Mouse (Mus musculus): ENCODE measurements around the gene Riox1. TPM values are rescaled to one million over a fixed set of nuclear protein-coding genes. Genes with fewer than 3 reads are reported as not detected.
"Not testable (repeated sequence)": the region's sequence is repeated elsewhere in the genome, so short reads cannot be mapped to it uniquely, and the experiment has no call there.

Riox1 gene
- polyA plus RNA-seq, 1 experiment: 17.7 TPM

DNA sequence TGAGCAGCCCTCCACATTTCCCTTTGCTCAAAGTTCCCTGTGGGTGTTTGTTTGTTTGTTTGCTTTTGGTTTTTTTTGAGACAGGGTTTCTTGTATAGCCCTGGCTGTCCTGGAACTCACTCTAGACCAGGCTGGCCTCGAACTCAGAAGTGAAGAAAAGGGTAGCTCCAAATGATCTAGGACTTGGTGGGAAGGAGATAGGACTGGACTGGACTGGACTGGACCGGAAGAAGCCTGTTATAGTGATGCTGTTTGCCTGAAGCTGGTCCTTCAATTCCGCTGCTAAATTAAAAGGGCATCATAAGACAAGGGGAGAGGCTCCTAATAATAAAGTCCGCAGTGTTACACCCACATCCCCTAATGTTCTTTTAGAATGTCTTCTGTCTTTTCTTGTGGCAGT is 38.1 kb downstream of the Riox1 start:
- no peak overlapping the region for H3K27ac ChIP-seq (ENCODE audit: insufficient read depth, low read depth, low read length)
- 52% methylated on average over 4 of the region's 4 CpGs for WGBS
- H3K4me1 ChIP-seq (ENCODE audit: control insufficient read depth, insufficient read depth, insufficient read length, low read length): no peaks in the 10 kb centered on the region
- 0 out of 2 replicates have a peak, but pooled peaks cover 2% of the 10 kb centered on the region for H3K36me3 ChIP-seq (ENCODE audit: control insufficient read depth, insufficient read depth, low read length)
- no peaks in the 10 kb centered on the region for H3K27me3 ChIP-seq (ENCODE audit: control insufficient read depth, insufficient read depth, low read length)
- peak overlapping the region; percentile 65 for H3K4me3 ChIP-seq (ENCODE audit: low read depth, low read length)
- TF ChIP-seq CTCF (IDR thresholded peaks at IDR 0.05; ENCODE audit: extremely low read depth, insufficient read length, insufficient replicate concordance, low read depth, low read length) (no peak), POLR2A (IDR thresholded peaks at IDR 0.05; ENCODE audit: low read depth, low read length) (no peak)

DNA sequence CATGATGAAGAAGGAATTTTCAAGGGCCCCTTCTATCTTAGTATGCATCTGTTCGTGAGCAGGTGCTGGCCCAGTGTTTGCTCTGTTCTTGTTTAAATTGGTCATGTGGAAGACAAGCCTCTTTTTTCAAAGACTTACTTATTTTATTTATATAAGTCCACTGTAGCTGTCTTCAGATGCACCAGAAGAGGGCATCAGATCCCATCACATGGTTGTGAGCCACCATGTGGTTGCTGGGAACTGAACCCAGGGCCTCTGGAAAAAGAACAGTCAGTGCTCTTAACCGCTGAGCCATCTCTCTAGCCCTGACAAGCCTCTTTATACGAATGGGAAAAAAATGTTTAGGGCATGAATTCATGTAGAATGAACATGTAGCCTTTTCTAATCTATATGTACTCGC is 39.0 kb downstream of the Riox1 start:
- Histone ChIP-seq H3K4me3 (ENCODE audit: low read depth, low read length) (no peak overlapping the region), H3K27ac (ENCODE audit: insufficient read depth, low read depth, low read length) (no peak overlapping the region), H3K27me3 (ENCODE audit: control insufficient read depth, insufficient read depth, low read length) (no peaks in the 10 kb centered on the region), H3K36me3 (ENCODE audit: control insufficient read depth, insufficient read depth, low read length) (0 out of 2 replicates have a peak, but pooled peaks cover 2% of the 10 kb centered on the region), H3K4me1 (ENCODE audit: control insufficient read depth, insufficient read depth, insufficient read length, low read length) (no peaks in the 10 kb centered on the region)
- TF ChIP-seq CTCF (IDR thresholded peaks at IDR 0.05; ENCODE audit: extremely low read depth, insufficient read length, insufficient replicate concordance, low read depth, low read length) (no peak), POLR2A (IDR thresholded peaks at IDR 0.05; ENCODE audit: low read depth, low read length) (no peak)
- 95% methylated on average over 4 of the region's 4 CpGs for WGBS

DNA sequence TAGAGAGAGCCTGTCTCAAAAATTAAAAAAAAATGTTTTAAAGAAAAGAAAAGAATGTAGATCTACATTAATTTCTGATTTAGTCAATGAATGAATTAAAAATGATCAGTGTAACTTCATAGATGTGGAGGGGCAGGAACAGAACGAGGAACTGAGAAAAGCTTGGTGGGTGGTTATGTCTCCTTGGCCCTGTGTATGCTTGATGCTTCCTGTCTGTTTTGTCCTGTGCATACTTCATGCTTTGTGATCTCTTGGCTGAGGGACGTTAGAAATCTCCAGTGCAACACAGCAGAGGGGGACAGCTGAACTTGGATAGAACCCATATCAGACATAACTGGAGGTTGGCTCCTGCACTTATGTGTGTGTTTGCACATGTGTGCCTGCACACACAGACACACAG is 46.8 kb downstream of the Riox1 start:
- H3K4me1 ChIP-seq (ENCODE audit: control insufficient read depth, insufficient read depth, insufficient read length, low read length): peaks cover 6% of the 10 kb centered on the region; the same call in 1 of the 2 replicates
- no peak for TF ChIP-seq POLR2A (IDR thresholded peaks at IDR 0.05; ENCODE audit: low read depth, low read length)
- no peak for TF ChIP-seq CTCF (IDR thresholded peaks at IDR 0.05; ENCODE audit: extremely low read depth, insufficient read length, insufficient replicate concordance, low read depth, low read length)
- 0 out of 2 replicates have a peak, but pooled peaks cover 2% of the 10 kb centered on the region for H3K36me3 ChIP-seq (ENCODE audit: control insufficient read depth, insufficient read depth, low read length)
- H3K27me3 ChIP-seq (ENCODE audit: control insufficient read depth, insufficient read depth, low read length): no peaks in the 10 kb centered on the region
- no peak overlapping the region for H3K4me3 ChIP-seq (ENCODE audit: low read depth, low read length)
- no peak overlapping the region for H3K27ac ChIP-seq (ENCODE audit: insufficient read depth, low read depth, low read length)
- 69% methylated on average over 2 of the region's 2 CpGs for WGBS

GRCm38 (mm10) chr12:83998341-83999107 is 48.1 kb downstream of the Riox1 start:
- TF ChIP-seq POLR2A (IDR thresholded peaks at IDR 0.05; ENCODE audit: low read depth, low read length) (no peak), CTCF (IDR thresholded peaks at IDR 0.05; ENCODE audit: extremely low read depth, insufficient read length, insufficient replicate concordance, low read depth, low read length) (no peak)
- no peak overlapping the region for H3K4me3 ChIP-seq (ENCODE audit: low read depth, low read length)
- no peaks in the 10 kb centered on the region for H3K36me3 ChIP-seq (ENCODE audit: control insufficient read depth, insufficient read depth, low read length)
- H3K27ac ChIP-seq (ENCODE audit: insufficient read depth, low read depth, low read length): no peak overlapping the region
- no peaks in the 10 kb centered on the region for H3K27me3 ChIP-seq (ENCODE audit: control insufficient read depth, insufficient read depth, low read length)
- 34% methylated on average over 11 of the region's 11 CpGs for WGBS
- peaks cover 6% of the 10 kb centered on the region; the same call in 1 of the 2 replicates for H3K4me1 ChIP-seq (ENCODE audit: control insufficient read depth, insufficient read depth, insufficient read length, low read length)

- not testable (repeated sequence) for H3K4me3 ChIP-seq (ENCODE audit: low read depth, low read length); H3K36me3 ChIP-seq (ENCODE audit: control insufficient read depth, insufficient read depth, low read length); H3K27me3 ChIP-seq (ENCODE audit: control insufficient read depth, insufficient read depth, low read length); H3K27ac ChIP-seq (ENCODE audit: insufficient read depth, low read depth, low read length); H3K4me1 ChIP-seq (ENCODE audit: control insufficient read depth, insufficient read depth, insufficient read length, low read length)
- 10% methylated on average over 8 of the region's 8 CpGs for WGBS
Observed at GRCm38 (mm10) chr12:83999237-83999636, 48.8 kb downstream of the Riox1 start.

- TF ChIP-seq CTCF (IDR thresholded peaks at IDR 0.05; ENCODE audit: extremely low read depth, insufficient read length, insufficient replicate concordance, low read depth, low read length) (no peak), POLR2A (IDR thresholded peaks at IDR 0.05; ENCODE audit: low read depth, low read length) (no peak)
- Histone ChIP-seq H3K4me3 (ENCODE audit: low read depth, low read length) (no peak overlapping the region), H3K27ac (ENCODE audit: insufficient read depth, low read depth, low read length) (no peak overlapping the region), H3K27me3 (ENCODE audit: control insufficient read depth, insufficient read depth, low read length) (no peaks in the 10 kb centered on the region), H3K4me1 (ENCODE audit: control insufficient read depth, insufficient read depth, insufficient read length, low read length) (peaks cover 6% of the 10 kb centered on the region; the same call in 1 of the 2 replicates), H3K36me3 (ENCODE audit: control insufficient read depth, insufficient read depth, low read length) (no peaks in the 10 kb centered on the region)
- WGBS: 21% methylated on average over 3 of the region's 3 CpGs
Observed at GRCm38 (mm10) chr12:84000418-84000817, 50.0 kb downstream of the Riox1 start.

Other genes starting within 250 kb of the Riox1 start
- 6.7 and 11.7 TPM in 2 replicates for gene Papln, start 187.0 kb upstream of the Riox1 start, polyA plus RNA-seq (2012; rRNA removed)
- 57.1 and 141 TPM in 2 replicates for gene Numb, start 28.7 kb upstream of the Riox1 start, polyA plus RNA-seq (2012; rRNA removed)
- not detected in 2 replicates for gene Heatr4, start 34.2 kb downstream of the Riox1 start, polyA plus RNA-seq (2012; rRNA removed)
- gene Acot2, start 37.3 kb downstream of the Riox1 start, polyA plus RNA-seq (2012; rRNA removed): 4.4 and 7.6 TPM in 2 replicates
- 2.7 and 2.9 TPM in 2 replicates for gene Acot1, start 58.9 kb downstream of the Riox1 start, polyA plus RNA-seq (2012; rRNA removed)
- gene Acot4, start 87.8 kb downstream of the Riox1 start, polyA plus RNA-seq (2012; rRNA removed): 7.7 and 34.2 TPM in 2 replicates
- gene Gm49366, start 88.3 kb downstream of the Riox1 start, polyA plus RNA-seq (2012; rRNA removed): not detected in 2 replicates
- not detected in 2 replicates for gene Acot3, start 101.5 kb downstream of the Riox1 start, polyA plus RNA-seq (2012; rRNA removed)
- not detected in 2 replicates for gene Acot5, start 118.7 kb downstream of the Riox1 start, polyA plus RNA-seq (2012; rRNA removed)
- gene Acot6, start 150.0 kb downstream of the Riox1 start, polyA plus RNA-seq (2012; rRNA removed): 0.77 and 0.86 TPM in 2 replicates
- gene Dnal1, start 163.8 kb downstream of the Riox1 start, polyA plus RNA-seq (2012; rRNA removed): 0.38 and 0.68 TPM in 2 replicates
- 0.10 and 0.33 TPM in 2 replicates for gene Pnma1, start 197.9 kb downstream of the Riox1 start, polyA plus RNA-seq (2012; rRNA removed)